Mouse (Mus musculus) erythroblast, embryonic 14.5 days (primary cell): Measurements from ENCODE around the gene Hist1h1e.

Source experiments
- GATA1 ChIP-seq: IDR thresholded peaks from 2 replicates; pipeline ENCODE4 v1.6.1; 2012; ENCODE audit warnings: low read length, inconsistent platforms, mixed read lengths
- TAL1 ChIP-seq: IDR thresholded peaks from 3 replicates; pipeline ENCODE4 v1.6.1; 2012; ENCODE audit warnings: low read length, inconsistent platforms, mixed read lengths

DNA sequence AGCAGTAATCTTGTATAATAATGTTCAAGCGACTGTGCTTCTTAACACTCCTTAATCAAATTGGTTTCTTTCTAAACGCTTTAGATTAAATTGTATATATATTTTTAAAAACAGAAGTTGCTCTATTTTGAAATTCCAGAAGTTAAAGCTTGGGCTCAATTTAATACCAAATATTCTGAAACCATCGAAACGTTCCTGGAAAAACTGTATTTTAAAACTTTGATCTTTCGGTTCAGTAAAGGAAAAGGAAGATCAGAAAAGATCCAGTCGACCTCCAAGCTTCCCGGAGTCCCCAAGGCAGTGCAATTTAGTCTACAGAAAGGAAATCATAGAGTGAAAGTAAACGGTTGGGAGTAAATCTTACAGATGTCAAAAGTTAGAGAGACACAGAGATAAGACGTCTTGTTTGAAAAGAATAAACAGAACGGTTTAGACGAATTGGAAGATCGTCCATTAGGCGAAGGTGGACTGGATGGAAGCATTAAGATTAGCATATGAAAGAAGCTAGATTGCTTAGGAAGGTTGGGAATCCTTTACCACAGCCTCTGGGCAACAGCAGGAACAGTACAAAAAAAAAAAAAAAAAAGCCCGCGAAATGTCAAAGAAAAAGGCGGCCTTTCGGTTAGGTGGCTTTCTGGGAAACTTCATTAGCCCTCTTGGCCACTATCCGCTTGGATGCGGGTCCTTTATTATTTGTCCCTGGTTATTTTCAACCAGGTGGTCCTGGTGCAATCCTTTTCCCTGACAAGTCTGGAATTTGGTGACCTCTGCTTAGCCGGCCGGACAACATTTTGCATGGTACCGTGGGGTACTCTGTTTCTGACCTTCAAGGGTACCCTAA is 36.0 kb downstream of the Hist1h1e start:
- TF ChIP-seq GATA1: no peak
- TF ChIP-seq TAL1: no peak
